Mouse (Mus musculus): ENCODE measurements at regions not wholly inside any gene's neighbourhood (a gene's known extent, or its start where the extent isn't known, plus 50 kb on each side); places are given as distances from the start of the nearest gene placed in this dataset.
"Not testable (repeated sequence)": the region's sequence is repeated elsewhere in the genome, so short reads cannot be mapped to it uniquely, and the experiment has no call there.

GRCm38 (mm10) chr10:119146342-119146741 lies 93.5 kb downstream of the Cand1 start:
- DNase-seq: no peak

- DNase-seq: no peak
Measured at GRCm38 (mm10) chr10:119142866-119143265, 97.0 kb downstream of the Cand1 start.

GRCm38 (mm10) chr10:119142307-119142706 lies 97.5 kb downstream of the Cand1 start:
- DNase-seq: no peak

GRCm38 (mm10) chr10:119138237-119138636 lies 101.6 kb downstream of the Cand1 start:
- no peak for DNase-seq

- DNase-seq: no peak
Measured at GRCm38 (mm10) chr10:119135489-119135924, 104.3 kb downstream of the Cand1 start.

- DNase-seq: no peak
Measured at GRCm38 (mm10) chr10:119134797-119135488, 104.9 kb downstream of the Cand1 start.

- no peak for DNase-seq
Measured at GRCm38 (mm10) chr10:119131977-119132376, 107.9 kb downstream of the Cand1 start.

- no peak for DNase-seq
Measured at GRCm38 (mm10) chr10:119130676-119131075, 109.2 kb downstream of the Cand1 start.

- no peak for DNase-seq
Measured at GRCm38 (mm10) chr10:119128035-119128434, 111.8 kb downstream of the Cand1 start.

- DNase-seq: no peak
Measured at GRCm38 (mm10) chr10:119123517-119123916, 116.3 kb downstream of the Cand1 start.

GRCm38 (mm10) chr10:119122347-119122746 lies 117.5 kb downstream of the Cand1 start:
- DNase-seq: no peak

GRCm38 (mm10) chr10:119121575-119121974 lies 118.3 kb downstream of the Cand1 start:
- no peak for DNase-seq

- DNase-seq: no peak
Measured at GRCm38 (mm10) chr10:119116843-119117390, 122.9 kb downstream of the Cand1 start.

GRCm38 (mm10) chr10:119115200-119115599 lies 124.7 kb downstream of the Cand1 start:
- not testable (repeated sequence) for DNase-seq

GRCm38 (mm10) chr10:119114653-119115052 lies 125.2 kb downstream of the Cand1 start:
- DNase-seq: peak; percentile 18

GRCm38 (mm10) chr10:119111886-119112285 lies 128.0 kb downstream of the Cand1 start:
- DNase-seq: no peak

GRCm38 (mm10) chr10:119111409-119111808 lies 128.4 kb downstream of the Cand1 start:
- DNase-seq: no peak

- no peak for DNase-seq
Measured at GRCm38 (mm10) chr10:119110614-119111013, 129.2 kb downstream of the Cand1 start.

GRCm38 (mm10) chr10:119109207-119109606 lies 130.6 kb downstream of the Cand1 start:
- DNase-seq: no peak

- DNase-seq: no peak
Measured at GRCm38 (mm10) chr10:119107728-119108127, 132.1 kb downstream of the Cand1 start.

GRCm38 (mm10) chr10:119106105-119106504 lies 133.8 kb downstream of the Cand1 start:
- DNase-seq: no peak

GRCm38 (mm10) chr10:119105279-119105881 lies 134.5 kb downstream of the Cand1 start:
- DNase-seq: no peak

GRCm38 (mm10) chr10:119100511-119100910 lies 139.3 kb downstream of the Cand1 start:
- DNase-seq: no peak

GRCm38 (mm10) chr10:119099092-119099792 lies 140.6 kb downstream of the Cand1 start:
- no peak for DNase-seq

Measured in kidney, postnatal 10 days (tissue).